Mouse (Mus musculus): ENCODE data around the gene Rad51. TPM values are rescaled to one million over a fixed set of nuclear protein-coding genes. Genes with fewer than 3 reads are reported as not detected.

The Rad51 gene
- polyA plus RNA-seq, 1 experiment, result 11.9 TPM

- TF ChIP-seq CTCF (IDR thresholded peaks at IDR 0.05; ENCODE audit: borderline replicate concordance, extremely low read depth, insufficient read depth, insufficient read length) (no peak), POLR2A (IDR thresholded peaks at IDR 0.05; ENCODE audit: borderline replicate concordance, extremely low read depth, insufficient read depth, insufficient read length, poor library complexity, severe bottlenecking) (no peak)
- DNase-seq (ENCODE audit: low read depth), result no peak
Observed at GRCm38 (mm10) chr2:119147160-119147678, 34.6 kb downstream of the Rad51 start.

- TF ChIP-seq CTCF (IDR thresholded peaks at IDR 0.05; ENCODE audit: borderline replicate concordance, extremely low read depth, insufficient read depth, insufficient read length), result no peak
- TF ChIP-seq POLR2A (IDR thresholded peaks at IDR 0.05; ENCODE audit: borderline replicate concordance, extremely low read depth, insufficient read depth, insufficient read length, poor library complexity, severe bottlenecking), result no peak
- no peak for DNase-seq (ENCODE audit: low read depth)
Observed at GRCm38 (mm10) chr2:119147775-119148174, 35.2 kb downstream of the Rad51 start.

GRCm38 (mm10) chr2:119152255-119152654 lies 39.7 kb downstream of the Rad51 start:
- no peak for TF ChIP-seq CTCF (IDR thresholded peaks at IDR 0.05; ENCODE audit: borderline replicate concordance, extremely low read depth, insufficient read depth, insufficient read length)
- no peak for TF ChIP-seq POLR2A (IDR thresholded peaks at IDR 0.05; ENCODE audit: borderline replicate concordance, extremely low read depth, insufficient read depth, insufficient read length, poor library complexity, severe bottlenecking)
- DNase-seq (ENCODE audit: low read depth), result no peak

DNA sequence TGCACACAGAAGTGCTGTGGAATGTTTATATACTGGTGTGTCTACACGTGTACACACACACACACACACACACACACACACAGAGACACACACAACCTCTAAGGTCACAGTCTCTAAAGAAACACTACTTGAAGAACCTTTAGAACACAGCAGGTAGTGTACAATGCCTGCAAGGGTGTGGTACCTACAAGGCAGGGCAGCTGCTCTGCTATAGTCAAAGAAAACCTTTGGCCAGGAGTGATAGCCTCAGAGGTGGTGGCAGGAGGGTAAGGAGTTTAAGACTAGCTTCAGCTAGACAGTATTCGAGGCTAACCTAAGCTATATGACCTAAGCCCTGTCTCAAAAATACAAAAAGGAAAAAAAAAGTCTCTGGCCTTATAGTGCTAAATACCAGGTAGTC lies 42.1 kb downstream of the Rad51 start:
- DNase-seq (ENCODE audit: low read depth), result no peak
- TF ChIP-seq POLR2A (IDR thresholded peaks at IDR 0.05; ENCODE audit: borderline replicate concordance, extremely low read depth, insufficient read depth, insufficient read length, poor library complexity, severe bottlenecking) (no peak), CTCF (IDR thresholded peaks at IDR 0.05; ENCODE audit: borderline replicate concordance, extremely low read depth, insufficient read depth, insufficient read length) (no peak)

- DNase-seq (ENCODE audit: low read depth), result no peak
- no peak for TF ChIP-seq CTCF (IDR thresholded peaks at IDR 0.05; ENCODE audit: borderline replicate concordance, extremely low read depth, insufficient read depth, insufficient read length)
- TF ChIP-seq POLR2A (IDR thresholded peaks at IDR 0.05; ENCODE audit: borderline replicate concordance, extremely low read depth, insufficient read depth, insufficient read length, poor library complexity, severe bottlenecking), result no peak
Observed at GRCm38 (mm10) chr2:119155388-119155787, 42.8 kb downstream of the Rad51 start.

GRCm38 (mm10) chr2:119156081-119156680 lies 43.6 kb downstream of the Rad51 start:
- TF ChIP-seq POLR2A (IDR thresholded peaks at IDR 0.05; ENCODE audit: borderline replicate concordance, extremely low read depth, insufficient read depth, insufficient read length, poor library complexity, severe bottlenecking) (no peak), CTCF (IDR thresholded peaks at IDR 0.05; ENCODE audit: borderline replicate concordance, extremely low read depth, insufficient read depth, insufficient read length) (no peak)
- DNase-seq (ENCODE audit: low read depth), result no peak

DNA sequence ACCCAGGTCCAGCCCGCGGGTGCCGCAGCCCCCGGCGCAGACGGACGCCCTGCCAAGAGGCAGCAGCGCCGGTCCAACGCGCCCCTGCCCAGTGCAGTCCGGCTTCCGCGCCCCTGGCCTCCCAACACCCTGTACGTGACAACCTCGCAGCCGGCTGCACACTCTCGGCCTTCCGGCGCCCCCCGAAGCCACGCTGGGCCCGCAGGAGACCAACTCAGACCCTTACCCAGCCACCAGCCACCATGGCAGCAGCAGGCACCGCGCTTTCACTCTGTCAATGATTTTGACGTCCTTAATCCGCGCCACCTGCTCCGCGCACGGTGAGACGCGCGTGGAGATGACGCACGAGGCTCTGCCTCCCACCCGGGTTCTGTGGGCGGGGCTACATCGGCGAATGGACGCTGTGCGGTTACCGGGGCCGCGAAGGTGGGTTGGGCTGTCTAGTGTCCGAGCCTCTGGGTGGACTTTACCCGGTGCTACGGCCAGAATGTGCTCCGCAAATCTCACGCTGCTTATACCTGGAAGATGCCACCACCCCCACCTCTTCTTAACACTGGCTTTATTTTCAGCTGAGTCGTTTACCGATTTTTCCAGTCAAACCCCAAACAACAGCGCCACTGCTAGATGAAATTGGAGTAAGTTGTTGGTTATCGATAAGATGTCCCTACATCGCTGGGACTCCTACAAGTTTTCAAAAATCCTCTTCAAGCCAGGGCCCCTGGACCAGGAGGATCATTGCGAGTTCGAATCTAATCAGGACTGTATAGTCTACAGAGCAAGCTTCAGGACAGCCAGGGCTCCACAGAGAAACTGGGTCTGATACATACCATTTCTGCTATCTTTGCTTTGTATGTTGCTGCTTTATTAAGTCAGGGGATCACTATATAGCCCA lies 44.3 kb downstream of the Rad51 start, which contains the start of gene Rmdn3:
TSS of gene Rmdn3 (minus strand) at position 354 of the 892 bp plus-strand sequence.
- peak; percentile 98 for DNase-seq (ENCODE audit: low read depth)
- no peak for TF ChIP-seq CTCF (IDR thresholded peaks at IDR 0.05; ENCODE audit: borderline replicate concordance, extremely low read depth, insufficient read depth, insufficient read length)
- TF ChIP-seq POLR2A (IDR thresholded peaks at IDR 0.05; ENCODE audit: borderline replicate concordance, extremely low read depth, insufficient read depth, insufficient read length, poor library complexity, severe bottlenecking), result peak; percentile 52; the same call in 1 of the 2 replicates

DNA sequence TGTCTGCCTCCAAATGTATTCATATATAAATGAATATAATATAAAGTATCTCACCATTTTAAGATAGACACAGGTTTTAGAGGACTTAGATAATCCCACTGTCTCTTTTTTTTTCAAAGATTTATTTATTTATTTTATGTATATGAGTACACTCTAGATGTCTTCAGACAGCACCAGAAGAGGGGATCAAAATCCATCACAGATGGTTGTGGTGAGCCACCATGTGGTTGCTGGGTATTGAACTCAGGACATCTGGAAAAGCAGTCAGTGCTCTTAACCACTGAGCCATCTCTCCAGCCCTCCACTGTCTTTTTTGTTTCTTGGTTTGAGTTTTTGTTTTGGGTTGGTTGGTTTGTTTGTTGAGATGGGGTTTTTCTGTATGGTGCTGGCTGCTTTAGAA lies 45.2 kb downstream of the Rad51 start:
- DNase-seq (ENCODE audit: low read depth), result no peak
- TF ChIP-seq CTCF (IDR thresholded peaks at IDR 0.05; ENCODE audit: borderline replicate concordance, extremely low read depth, insufficient read depth, insufficient read length) (no peak), POLR2A (IDR thresholded peaks at IDR 0.05; ENCODE audit: borderline replicate concordance, extremely low read depth, insufficient read depth, insufficient read length, poor library complexity, severe bottlenecking) (no peak)

GRCm38 (mm10) chr2:119161247-119161646 lies 48.7 kb downstream of the Rad51 start:
- no peak for DNase-seq (ENCODE audit: low read depth)
- TF ChIP-seq CTCF (IDR thresholded peaks at IDR 0.05; ENCODE audit: borderline replicate concordance, extremely low read depth, insufficient read depth, insufficient read length) (no peak), POLR2A (IDR thresholded peaks at IDR 0.05; ENCODE audit: borderline replicate concordance, extremely low read depth, insufficient read depth, insufficient read length, poor library complexity, severe bottlenecking) (no peak)

- TF ChIP-seq CTCF (IDR thresholded peaks at IDR 0.05; ENCODE audit: borderline replicate concordance, extremely low read depth, insufficient read depth, insufficient read length) (no peak), POLR2A (IDR thresholded peaks at IDR 0.05; ENCODE audit: borderline replicate concordance, extremely low read depth, insufficient read depth, insufficient read length, poor library complexity, severe bottlenecking) (no peak)
- no peak for DNase-seq (ENCODE audit: low read depth)
Observed at GRCm38 (mm10) chr2:119163135-119163534, 50.5 kb downstream of the Rad51 start.

- no peak for DNase-seq (ENCODE audit: low read depth)
- TF ChIP-seq POLR2A (IDR thresholded peaks at IDR 0.05; ENCODE audit: borderline replicate concordance, extremely low read depth, insufficient read depth, insufficient read length, poor library complexity, severe bottlenecking) (no peak), CTCF (IDR thresholded peaks at IDR 0.05; ENCODE audit: borderline replicate concordance, extremely low read depth, insufficient read depth, insufficient read length) (no peak)
Observed at GRCm38 (mm10) chr2:119163999-119164398, 51.4 kb downstream of the Rad51 start.
